Mouse (Mus musculus) ES-Bruce4 (cell line): ENCODE data around the gene Dffb.

ENCODE experiments used
- CTCF ChIP-seq: IDR thresholded peaks from one replicate; pipeline ENCODE4 v1.8.1; 2011; ENCODE audit warnings: low read depth, low read length
- EP300 ChIP-seq: IDR thresholded peaks from 2 replicates; pipeline ENCODE4 v1.6.1; 2011; ENCODE audit warnings: low read depth, low read length; ENCODE audit not compliant: insufficient read depth
- POLR2A ChIP-seq: IDR thresholded peaks from one replicate; pipeline ENCODE4 v1.8.1; 2011; ENCODE audit warnings: low read length; ENCODE audit not compliant: insufficient read depth

DNA sequence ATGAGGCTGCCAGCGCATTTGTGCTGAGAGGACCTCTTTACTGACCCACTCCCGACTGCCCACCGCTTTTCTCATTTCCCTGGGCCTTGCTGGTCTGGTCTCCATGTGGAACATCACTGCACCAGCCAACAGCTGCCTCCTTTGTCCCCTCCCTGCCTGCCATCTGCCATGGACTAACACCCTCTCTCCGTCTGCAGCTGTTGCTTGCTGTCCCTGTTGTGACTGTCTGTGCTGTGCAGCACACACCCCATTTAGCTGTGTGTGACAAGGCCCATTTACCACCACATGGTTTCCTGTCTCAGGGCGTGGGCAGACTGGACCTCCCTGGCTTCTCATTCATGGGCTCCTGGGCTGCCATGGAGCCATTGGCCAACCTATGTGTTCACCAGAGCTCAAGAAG, 30.6 kb upstream of the Dffb start:
- no peak for TF ChIP-seq POLR2A
- no peak for TF ChIP-seq CTCF
- no peak for TF ChIP-seq EP300
